Mouse (Mus musculus): ENCODE measurements around the gene Lrrfip2. TPM values are rescaled to one million over a fixed set of nuclear protein-coding genes. Genes with fewer than 3 reads are reported as not detected.

Lrrfip2 gene
- polyA plus RNA-seq, 1 experiment = 15.3 TPM

DNA sequence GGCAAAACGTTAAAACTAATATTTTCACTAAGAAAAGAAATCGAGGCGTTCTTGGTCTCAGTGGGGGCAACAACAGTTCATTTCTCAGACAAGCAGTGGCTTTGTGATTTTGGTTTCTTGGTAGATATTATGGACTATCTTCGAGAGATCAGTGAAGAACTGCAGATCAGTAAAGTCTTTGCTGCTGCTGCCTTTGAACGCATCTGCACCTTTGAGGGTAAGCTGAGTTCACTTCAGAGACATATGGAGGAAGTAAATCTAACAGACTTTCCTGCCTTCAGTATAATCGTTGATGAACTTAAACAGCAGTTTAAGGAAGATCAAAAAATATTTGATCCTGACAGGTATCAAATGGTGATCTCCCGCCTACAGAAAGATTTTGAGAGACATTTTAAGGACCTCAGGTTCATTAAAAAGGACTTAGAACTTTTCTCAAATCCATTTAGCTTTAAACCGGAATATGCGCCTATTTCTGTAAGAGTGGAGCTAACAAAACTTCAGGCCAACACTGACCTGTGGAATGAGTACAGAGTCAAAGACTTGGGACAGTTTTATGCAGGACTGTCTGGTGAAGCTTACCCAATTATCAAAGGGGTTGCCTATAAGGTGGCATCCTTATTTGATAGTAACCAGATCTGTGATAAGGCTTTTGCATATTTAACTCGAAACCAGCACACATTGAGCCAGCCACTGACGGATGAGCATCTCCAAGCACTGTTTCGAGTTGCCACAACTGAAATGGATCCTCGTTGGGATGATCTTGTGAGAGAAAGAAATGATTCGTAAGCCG lies 155.8 kb downstream of the Lrrfip2 start:
- 25% methylated on average over 15 of the region's 15 CpGs for WGBS
- no peaks in the 10 kb centered on the region for H3K27me3 ChIP-seq (ENCODE audit: control insufficient read depth, insufficient read depth, low read length)
- no peak for TF ChIP-seq CTCF (IDR thresholded peaks at IDR 0.05; ENCODE audit: extremely low read depth, insufficient read length, insufficient replicate concordance, low read depth, low read length)
- no peak for TF ChIP-seq POLR2A (IDR thresholded peaks at IDR 0.05; ENCODE audit: low read depth, low read length)
- peaks cover 9% of the 10 kb centered on the region; the same call in 1 of the 2 replicates for H3K4me1 ChIP-seq (ENCODE audit: control insufficient read depth, insufficient read depth, insufficient read length, low read length)
- no peak overlapping the region for H3K27ac ChIP-seq (ENCODE audit: insufficient read depth, low read depth, low read length)
- peak overlapping the region; percentile 74; the same call in 1 of the 2 replicates for H3K4me3 ChIP-seq (ENCODE audit: low read depth, low read length)
- H3K36me3 ChIP-seq (ENCODE audit: control insufficient read depth, insufficient read depth, low read length) = peaks cover 4% of the 10 kb centered on the region

DNA sequence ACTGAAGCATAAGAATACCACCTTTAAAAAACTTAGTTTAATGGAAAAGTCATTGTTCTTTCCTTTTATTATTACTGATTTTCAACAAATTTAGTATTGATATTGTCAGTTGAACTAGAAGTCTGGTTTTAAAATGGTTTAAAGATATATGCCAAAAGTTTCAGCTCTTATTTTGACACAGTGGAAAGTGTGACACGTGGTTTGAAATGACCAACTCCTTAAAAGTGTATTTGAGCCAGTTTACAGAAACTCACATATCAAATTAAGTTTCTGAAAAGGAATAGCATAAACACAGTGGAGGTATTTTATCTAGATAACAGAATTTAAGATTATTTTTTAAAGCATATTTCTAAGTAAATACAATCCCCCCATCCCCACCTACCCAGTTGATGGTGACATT lies 156.6 kb downstream of the Lrrfip2 start:
- no peak overlapping the region for H3K4me3 ChIP-seq (ENCODE audit: low read depth, low read length)
- no peak overlapping the region for H3K27ac ChIP-seq (ENCODE audit: insufficient read depth, low read depth, low read length)
- no peaks in the 10 kb centered on the region for H3K27me3 ChIP-seq (ENCODE audit: control insufficient read depth, insufficient read depth, low read length)
- H3K4me1 ChIP-seq (ENCODE audit: control insufficient read depth, insufficient read depth, insufficient read length, low read length) = peaks cover 9% of the 10 kb centered on the region; the same call in 1 of the 2 replicates
- 44% methylated on average over 1 of the region's 1 CpGs for WGBS
- TF ChIP-seq POLR2A (IDR thresholded peaks at IDR 0.05; ENCODE audit: low read depth, low read length) (no peak), CTCF (IDR thresholded peaks at IDR 0.05; ENCODE audit: extremely low read depth, insufficient read length, insufficient replicate concordance, low read depth, low read length) (no peak)
- H3K36me3 ChIP-seq (ENCODE audit: control insufficient read depth, insufficient read depth, low read length) = peaks cover 8% of the 10 kb centered on the region

DNA sequence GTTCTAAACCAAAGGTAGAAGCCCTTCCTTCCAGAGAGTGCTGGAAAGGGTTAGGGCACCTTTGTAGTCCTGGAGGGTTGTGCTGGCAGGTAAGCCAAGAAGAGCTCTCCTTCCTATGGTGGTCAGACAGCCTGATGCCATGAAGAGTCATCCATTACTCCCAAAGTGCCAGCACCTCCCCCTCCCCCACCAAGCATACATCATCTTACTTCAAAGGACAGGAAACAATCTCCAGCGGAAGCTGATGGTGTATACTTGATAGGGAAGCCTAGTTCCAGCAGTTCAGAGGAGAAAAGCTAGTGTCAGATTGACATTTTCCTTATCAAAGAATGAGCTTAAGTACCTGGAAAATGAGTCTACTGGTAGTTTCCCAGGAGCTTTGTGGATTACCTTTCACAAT lies 157.8 kb downstream of the Lrrfip2 start:
- H3K36me3 ChIP-seq (ENCODE audit: control insufficient read depth, insufficient read depth, low read length) = peaks cover 15% of the 10 kb centered on the region
- H3K4me3 ChIP-seq (ENCODE audit: low read depth, low read length) = peak overlapping the region; percentile 0; the same call in 1 of the 2 replicates
- WGBS = 33% methylated on average over 1 of the region's 1 CpGs

More for the DNA sequence above, 157.8 kb downstream of the Lrrfip2 start:
- Histone ChIP-seq H3K4me1 (ENCODE audit: control insufficient read depth, insufficient read depth, insufficient read length, low read length) (peaks cover 9% of the 10 kb centered on the region; the same call in 1 of the 2 replicates), H3K27ac (ENCODE audit: insufficient read depth, low read depth, low read length) (no peak overlapping the region), H3K27me3 (ENCODE audit: control insufficient read depth, insufficient read depth, low read length) (no peaks in the 10 kb centered on the region)
- TF ChIP-seq POLR2A (IDR thresholded peaks at IDR 0.05; ENCODE audit: low read depth, low read length) = no peak
- no peak for TF ChIP-seq CTCF (IDR thresholded peaks at IDR 0.05; ENCODE audit: extremely low read depth, insufficient read length, insufficient replicate concordance, low read depth, low read length)

Other genes starting within 250 kb of the Lrrfip2 start
- 16.2 and 19.0 TPM in 2 replicates for gene Als2cl, start 237.7 kb upstream of the Lrrfip2 start, polyA plus RNA-seq (2012; rRNA removed)
- gene Tmie, start 237.5 kb upstream of the Lrrfip2 start, polyA plus RNA-seq (2012; rRNA removed) = 0.76 and 0.82 TPM in 2 replicates
- not detected in 2 replicates for gene Fam240a, start 200.7 kb upstream of the Lrrfip2 start, polyA plus RNA-seq (2012; rRNA removed)
- not detected in 2 replicates for gene Tdgf1, start 171.4 kb upstream of the Lrrfip2 start, polyA plus RNA-seq (2012; rRNA removed)
- gene Lrrc2, start 166.0 kb upstream of the Lrrfip2 start, polyA plus RNA-seq (2012; rRNA removed) = not detected in 2 replicates
- 0.72 and 0.74 TPM in 2 replicates for gene Rtp3, start 127.0 kb upstream of the Lrrfip2 start, polyA plus RNA-seq (2012; rRNA removed)
- 0.29 and 1.9 TPM in 2 replicates for gene Ltf, start 98.3 kb upstream of the Lrrfip2 start, polyA plus RNA-seq (2012; rRNA removed)
- 1.8 and 3.4 TPM in 2 replicates for gene Ccrl2, start 60.1 kb upstream of the Lrrfip2 start, polyA plus RNA-seq (2012; rRNA removed)
- gene Mlh1, start 154.2 kb downstream of the Lrrfip2 start, polyA plus RNA-seq (2012; rRNA removed) = 2.5 and 5.1 TPM in 2 replicates
- 1.8 and 2.1 TPM in 2 replicates for gene Epm2aip1, start 154.3 kb downstream of the Lrrfip2 start, polyA plus RNA-seq (2012; rRNA removed)
- 0.03 and 0.06 TPM in 2 replicates for gene Trank1, start 194.1 kb downstream of the Lrrfip2 start, polyA plus RNA-seq (2012; rRNA removed)